In the genomic region with DNA sequence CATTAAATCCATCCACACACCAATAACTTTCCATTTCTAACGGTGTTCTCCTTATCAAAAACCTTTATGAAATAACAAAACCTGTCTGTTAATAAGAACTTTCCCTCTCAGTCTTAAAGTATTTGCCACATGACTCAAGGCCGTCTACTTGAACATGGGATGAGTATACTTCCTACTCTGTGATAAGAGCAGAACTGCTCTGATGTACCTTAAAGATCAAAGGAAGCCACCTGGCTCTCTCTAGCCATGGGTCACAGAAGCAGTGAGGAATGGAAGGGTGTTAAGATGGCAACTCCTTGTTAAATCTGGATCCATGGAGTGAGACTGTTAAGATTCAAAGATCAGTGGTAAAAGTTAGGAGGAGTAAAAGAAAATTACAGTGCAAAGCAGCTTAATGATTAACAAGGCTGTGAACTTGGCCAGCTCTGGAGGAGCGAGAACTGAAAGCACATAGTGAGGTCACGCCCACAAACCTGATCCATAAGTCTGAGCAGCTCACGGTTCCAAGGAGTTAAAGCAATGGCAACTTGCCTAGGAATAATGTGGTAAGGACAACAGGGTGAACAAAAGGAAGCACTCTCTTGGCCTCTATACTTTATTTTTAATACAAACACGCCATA, we compare ENCODE assay signal across 18 mouse cellular contexts. TPM values are rescaled to one million over a fixed set of nuclear protein-coding genes. Genes with fewer than 3 reads are reported as not detected.
DNase-seq lines count a peak whose midpoint lies in the region; ATAC-seq lines count a peak whose summit lies in the region.
"Had no signal": no experiment of that assay in that cellular context is flagged by ENCODE, and none has a peak within 500 bp of the region (broad histone marks: within the 10 kb centered on the region; RNA-seq: fewer than 3 reads in every experiment).

No protein-coding gene starts in this region.

- 0 out of 2 replicates have a peak, but pooled peaks cover 4% of the 10 kb centered on the region for H3K4me1 ChIP-seq in kidney, embryonic 15.5 days
- H3K4me1 ChIP-seq in lung, embryonic 16.5 days (replicated peaks; ENCODE audit: control insufficient read depth, insufficient read depth, low read length) = no peaks in the 10 kb centered on the region
- no peaks in the 10 kb centered on the region for H3K4me1 ChIP-seq in forebrain, embryonic 12.5 days
- H3K4me1 ChIP-seq: heart, embryonic 10.5 days; neural tube, embryonic 12.5 days had no signal

- H3K4me2 ChIP-seq in kidney, embryonic 15.5 days = no peak overlapping the region
- 0 out of 2 replicates have a peak overlapping the region, but pooled peaks have one; percentile 9 for H3K4me2 ChIP-seq in lung, embryonic 16.5 days (ENCODE audit: low read depth, low read length)
- H3K4me2 ChIP-seq in forebrain, embryonic 12.5 days = no peak overlapping the region
- H3K4me2 ChIP-seq: neural tube, embryonic 12.5 days had no signal

- no peak overlapping the region for H3K9ac ChIP-seq in kidney, embryonic 15.5 days
- no peak overlapping the region for H3K9ac ChIP-seq in lung, embryonic 16.5 days (ENCODE audit: low read length)
- H3K9ac ChIP-seq in forebrain, embryonic 12.5 days = no peak overlapping the region
- H3K9ac ChIP-seq: neural tube, embryonic 12.5 days had no signal

- WGBS in kidney, embryonic 15.5 days = 56% methylated on average over 6 of the region's 6 CpGs
- WGBS in lung, embryonic 16.5 days = 39% methylated on average over 6 of the region's 6 CpGs
- 86% methylated on average over 6 of the region's 6 CpGs for WGBS in forebrain, embryonic 12.5 days

- H3K4me3 ChIP-seq in kidney, embryonic 15.5 days (replicated peaks) = no peak overlapping the region
- no peak overlapping the region for H3K4me3 ChIP-seq in lung, embryonic 16.5 days (ENCODE audit: low read length)
- no peak overlapping the region for H3K4me3 ChIP-seq in forebrain, embryonic 12.5 days (replicated peaks)
- H3K4me3 ChIP-seq: heart, embryonic 10.5 days; neural tube, embryonic 12.5 days had no signal

- H3K9me3 ChIP-seq in kidney, embryonic 15.5 days (replicated peaks) = no peaks in the 10 kb centered on the region
- no peaks in the 10 kb centered on the region for H3K9me3 ChIP-seq in lung, embryonic 16.5 days (ENCODE audit: control insufficient read depth, low read length)
- H3K9me3 ChIP-seq in forebrain, embryonic 12.5 days = no peaks in the 10 kb centered on the region
- H3K9me3 ChIP-seq: G1E; heart, embryonic 10.5 days; neural tube, embryonic 12.5 days had no signal

- no peaks in the 10 kb centered on the region for H3K36me3 ChIP-seq in kidney, embryonic 15.5 days
- H3K36me3 ChIP-seq in lung, embryonic 16.5 days (ENCODE audit: control insufficient read depth, insufficient read depth, low read length) = no peaks in the 10 kb centered on the region
- no peaks in the 10 kb centered on the region for H3K36me3 ChIP-seq in forebrain, embryonic 12.5 days (replicated peaks)
- H3K36me3 ChIP-seq: G1E; heart, embryonic 10.5 days; neural tube, embryonic 12.5 days had no signal

- ATAC-seq in kidney, embryonic 15.5 days (replicated peaks; ENCODE audit: low FRiP score) = peak; percentile 86
- peak; percentile 49; the same call in 1 of the 2 replicates for ATAC-seq in lung, embryonic 16.5 days (ENCODE audit: low read depth)
- ATAC-seq in forebrain, embryonic 12.5 days (ENCODE audit: low FRiP score) = no peak
- ATAC-seq: activated CD4-positive, CD25-positive, alpha-beta regulatory T cell, adult 4 months; midbrain, embryonic 16.5 days had no signal

- peak overlapping the region; percentile 28; the same call in 1 of the 2 replicates for H3K27ac ChIP-seq in kidney, embryonic 15.5 days
- H3K27ac ChIP-seq in lung, embryonic 16.5 days (ENCODE audit: low read length) = peak overlapping the region; percentile 53
- no peak overlapping the region for H3K27ac ChIP-seq in forebrain, embryonic 12.5 days
- H3K27ac ChIP-seq: heart, embryonic 10.5 days; neural tube, embryonic 12.5 days had no signal

- no peaks in the 10 kb centered on the region for H3K27me3 ChIP-seq in kidney, embryonic 15.5 days
- no peaks in the 10 kb centered on the region for H3K27me3 ChIP-seq in lung, embryonic 16.5 days (ENCODE audit: control insufficient read depth, insufficient read depth, low read depth, low read length)
- no peaks in the 10 kb centered on the region for H3K27me3 ChIP-seq in forebrain, embryonic 12.5 days
- H3K27me3 ChIP-seq: neural tube, embryonic 12.5 days had no signal

- peak; percentile 28 for DNase-seq in urinary bladder, postnatal 14 days (ENCODE audit: low spot score)
- no peak for DNase-seq in urinary bladder, postnatal 25 days (ENCODE audit: low spot score)
- no peak for DNase-seq in T-cell, adult 2 months (ENCODE audit: low spot score)
- DNase-seq in natural killer cell, adult 2 months (ENCODE audit: low spot score in 2 of 2) = no peak
- no peak for DNase-seq in cerebellum, postnatal 10 days
- DNase-seq: cerebellum, adult 18-20 months; gastrocnemius, postnatal 14 days; heart, postnatal 36 days; liver; thymus, adult 18-20 months had no signal

RNA-seq across cellular contexts. Expression of gene Oit1, which starts 52.2 kb away (rescaled TPM):
- polyA plus RNA-seq in kidney, embryonic 15.5 days (2015; fragmentation: Nextera tagmentation; extraction: Ambion mirVana) = 1.3 and 5.1 TPM in 2 replicates
- 2.8 and 4.3 TPM in 2 replicates for polyA plus RNA-seq in lung, embryonic 16.5 days (2015; fragmentation: Nextera tagmentation; extraction: Ambion mirVana)
- polyA plus RNA-seq in forebrain, embryonic 12.5 days (2016; fragmentation: Nextera tagmentation; extraction: Ambion mirVana) = not detected in 2 replicates
- polyA plus RNA-seq: activated CD4-positive, CD25-positive, alpha-beta regulatory T cell, adult 4 months; G1E; heart, embryonic 10.5 days; midbrain, embryonic 16.5 days; neural tube, embryonic 12.5 days had no signal
